Mouse (Mus musculus): ENCODE results near the gene Phf21a.
A peak's percentile ranks its signal among the peaks of the same experiment; 100 is the strongest.
"Not testable (repeated sequence)": the region's sequence is repeated elsewhere in the genome, so short reads cannot be mapped to it uniquely, and the experiment has no call there.

Gene Phf21a

DNA sequence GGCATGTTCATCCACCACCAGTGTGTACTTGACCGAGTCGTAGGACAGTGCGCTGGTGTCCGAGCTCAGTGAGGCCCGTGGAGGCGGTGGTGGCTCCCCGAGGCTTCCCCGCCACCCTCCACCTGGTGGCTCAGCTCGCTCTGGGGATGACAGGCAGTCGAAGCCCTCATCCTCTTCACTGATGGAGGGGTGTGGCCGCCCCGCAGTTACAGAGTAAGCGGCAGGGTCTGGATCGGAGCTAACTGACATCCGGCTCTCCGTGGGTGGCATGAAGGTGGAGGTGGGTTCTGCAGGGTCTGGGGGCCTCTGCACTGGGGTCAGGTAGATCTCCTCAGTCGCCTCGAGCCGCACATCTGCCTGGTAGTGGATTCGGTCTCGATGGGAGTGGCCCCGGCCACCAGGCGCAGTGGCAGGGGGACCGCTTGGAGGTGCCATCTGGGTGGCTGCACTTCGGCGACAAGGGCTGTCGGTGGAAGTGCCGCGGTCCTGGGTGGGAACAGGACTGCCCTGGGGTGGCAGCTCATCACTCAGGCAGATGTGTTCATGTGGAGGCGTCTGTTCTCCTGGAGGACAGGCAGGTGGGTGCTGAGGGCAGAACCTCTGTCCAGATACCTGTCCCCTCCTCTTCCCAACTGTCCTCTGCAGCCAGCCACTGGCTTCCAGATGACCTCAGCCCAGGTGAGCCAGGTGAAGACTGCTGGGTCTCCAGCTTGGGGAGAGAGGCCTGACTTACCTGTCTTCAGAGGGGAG is 294.1 kb downstream of the Phf21a start:
- DNase-seq: no peak

DNA sequence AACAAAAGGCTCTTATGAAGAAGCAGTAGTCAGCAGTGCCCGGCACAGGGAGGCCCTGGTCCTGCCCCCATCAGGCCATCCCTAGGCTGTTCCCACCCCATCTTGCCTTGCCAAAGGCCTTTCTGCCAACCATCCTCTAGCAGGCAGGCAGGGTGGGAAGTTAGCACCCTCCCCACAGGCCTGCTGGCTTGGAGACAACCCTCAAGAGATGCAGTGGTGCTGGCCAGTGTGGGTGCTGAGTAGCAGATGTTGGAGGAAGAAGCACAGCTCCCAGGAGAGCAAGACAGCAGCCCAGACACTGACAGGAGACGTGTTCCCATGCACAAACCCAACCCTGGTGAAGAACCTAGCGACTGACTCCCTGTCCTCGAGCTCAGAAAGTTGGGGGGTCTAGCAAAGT is 294.7 kb downstream of the Phf21a start:
- no peak for DNase-seq

DNA sequence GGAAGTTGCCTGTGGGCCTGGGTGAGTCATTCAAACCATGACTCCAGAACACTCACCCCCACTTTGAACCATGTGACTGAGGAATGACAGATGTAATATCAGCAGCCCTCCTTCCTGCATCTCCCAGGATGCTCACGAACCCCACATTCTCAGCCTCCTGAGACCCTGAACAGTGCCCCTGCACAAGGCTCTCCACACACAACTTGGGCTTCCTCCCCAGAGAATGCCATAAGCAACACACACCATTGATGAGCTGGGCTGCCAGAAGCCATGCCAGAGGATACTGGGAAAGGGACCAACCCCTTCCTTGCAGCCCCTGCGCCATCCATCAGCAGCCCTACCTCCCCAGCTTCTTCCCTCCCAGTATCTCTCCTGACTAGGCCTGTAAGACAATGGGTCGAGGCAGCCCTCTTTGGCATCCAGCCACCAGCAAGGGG is 295.2 kb downstream of the Phf21a start:
- DNase-seq: no peak

DNA sequence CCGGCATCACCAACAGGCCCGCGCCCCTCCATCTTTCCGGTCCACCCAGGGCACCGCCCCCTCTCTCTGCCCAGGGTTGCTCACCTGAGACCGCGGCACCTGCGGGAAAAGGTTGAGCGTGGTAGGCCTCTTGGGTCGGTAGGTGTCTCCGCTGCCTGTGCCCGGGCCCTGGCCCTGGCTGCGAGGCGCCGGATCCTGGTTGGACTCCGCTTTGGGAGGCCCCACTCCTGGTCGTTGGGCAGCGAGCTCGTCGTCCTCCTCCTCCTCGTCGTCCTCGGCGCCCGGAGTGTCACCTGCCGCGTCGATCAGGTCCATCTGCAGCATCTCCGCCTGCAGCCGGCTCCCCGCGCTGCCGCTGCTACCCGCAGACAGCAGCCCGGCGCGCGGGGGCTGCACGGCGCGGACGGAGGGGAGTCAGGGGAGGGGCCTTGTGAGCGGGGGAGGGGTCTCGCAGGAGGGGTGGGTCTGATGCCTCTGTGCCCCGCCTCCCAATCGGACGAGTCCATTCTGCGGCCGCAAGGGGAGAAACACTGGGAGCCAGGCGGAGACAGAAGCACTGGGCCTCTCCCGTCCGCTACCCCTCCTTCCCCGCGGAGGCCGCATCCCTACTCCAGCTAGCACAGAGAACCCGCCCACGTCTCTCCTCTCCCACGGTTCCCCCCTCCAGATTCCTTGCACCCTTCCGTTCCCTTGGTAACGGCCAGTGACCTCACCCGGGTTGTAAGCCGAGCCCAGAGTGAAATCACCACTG is 296.1 kb downstream of the Phf21a start:
- DNase-seq: peak; percentile 32 to 34

GRCm38 (mm10) chr2:92389645-92390044 is 296.7 kb downstream of the Phf21a start:
- DNase-seq: no peak

GRCm38 (mm10) chr2:92390206-92390930 is 297.5 kb downstream of the Phf21a start:
- no peak for DNase-seq

GRCm38 (mm10) chr2:92391116-92391515 is 298.2 kb downstream of the Phf21a start:
- DNase-seq: no peak

DNA sequence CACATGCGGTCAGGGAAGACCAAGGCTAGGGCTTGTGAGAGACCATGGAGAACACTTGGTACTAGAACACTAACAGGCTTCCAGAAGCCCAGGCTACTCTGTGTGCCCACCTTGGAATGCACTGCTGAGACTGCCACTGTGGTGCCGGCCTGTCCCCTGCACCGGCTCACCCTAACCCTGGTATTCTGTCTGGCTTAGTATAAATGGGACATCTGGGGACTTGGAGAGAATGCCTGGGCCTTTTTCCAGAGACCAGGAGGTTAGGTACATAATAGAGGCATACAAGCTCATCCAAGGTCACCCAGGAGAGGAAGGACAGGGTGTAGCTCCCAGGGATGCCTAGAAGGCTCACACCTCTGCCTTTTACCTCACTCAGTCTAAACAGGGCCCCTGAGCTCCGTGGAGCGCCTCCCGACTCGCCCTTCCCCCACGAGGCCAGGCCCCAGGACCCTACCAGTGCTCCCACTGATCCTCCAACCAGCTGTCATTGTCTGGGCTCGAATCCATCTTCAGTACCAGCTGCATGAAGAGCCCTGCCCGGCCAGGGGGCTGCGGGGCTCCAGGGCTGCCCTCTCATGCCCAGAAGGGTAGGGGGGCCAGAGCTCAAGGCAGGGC is 298.9 kb downstream of the Phf21a start:
- DNase-seq: no peak

DNA sequence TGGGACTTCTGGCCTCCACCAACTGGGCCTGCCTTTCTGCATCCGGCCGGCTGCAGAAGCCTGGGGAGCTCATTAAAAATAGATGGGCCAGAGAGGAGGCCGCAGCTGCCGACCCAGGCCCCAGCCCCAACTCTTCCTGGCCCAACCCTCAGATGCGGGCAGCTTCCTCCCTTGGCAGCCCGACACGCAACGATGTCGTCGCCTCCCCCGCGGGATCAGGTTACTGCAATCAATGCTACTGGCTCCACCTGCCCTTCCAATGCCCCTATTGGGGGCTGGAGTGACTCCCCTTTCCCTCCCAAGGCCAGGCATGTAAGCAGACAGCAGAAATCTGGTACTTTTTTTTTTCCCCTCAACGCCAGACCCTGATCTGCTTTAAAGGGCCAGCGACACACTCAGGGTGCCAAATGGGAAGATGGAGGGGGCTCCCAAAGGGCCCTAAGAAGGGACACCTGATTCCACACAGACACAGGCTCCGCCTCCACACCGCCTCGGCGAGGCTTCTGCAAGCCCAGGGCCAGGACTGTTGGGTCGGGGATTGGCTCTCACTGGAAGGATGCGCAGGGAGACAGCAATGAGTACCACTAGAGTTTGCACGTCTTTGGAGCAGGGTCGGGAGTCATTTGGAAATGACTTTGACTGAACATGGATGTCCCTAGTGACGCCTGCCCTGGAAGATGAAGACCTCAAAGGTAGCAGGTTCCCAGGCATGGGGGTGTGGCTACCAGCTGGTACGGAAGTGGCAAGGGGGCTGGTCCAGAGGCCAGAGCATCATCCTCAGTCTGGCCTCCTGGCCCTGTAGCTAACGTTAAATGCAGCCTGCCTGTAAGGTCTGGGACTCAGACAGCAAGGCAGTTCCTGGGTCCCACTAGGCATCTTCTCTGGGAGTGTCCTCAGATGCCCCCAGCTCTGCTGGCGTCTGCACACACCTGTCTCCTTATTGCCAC is 299.7 kb downstream of the Phf21a start:
- no peak for DNase-seq

GRCm38 (mm10) chr2:92395535-92395934 is 302.6 kb downstream of the Phf21a start:
- no peak for DNase-seq

- no peak for DNase-seq
Measured at GRCm38 (mm10) chr2:92397436-92397835, 304.5 kb downstream of the Phf21a start.

- not testable (repeated sequence) for DNase-seq
Measured at GRCm38 (mm10) chr2:92399877-92400276, 307.0 kb downstream of the Phf21a start.

DNA sequence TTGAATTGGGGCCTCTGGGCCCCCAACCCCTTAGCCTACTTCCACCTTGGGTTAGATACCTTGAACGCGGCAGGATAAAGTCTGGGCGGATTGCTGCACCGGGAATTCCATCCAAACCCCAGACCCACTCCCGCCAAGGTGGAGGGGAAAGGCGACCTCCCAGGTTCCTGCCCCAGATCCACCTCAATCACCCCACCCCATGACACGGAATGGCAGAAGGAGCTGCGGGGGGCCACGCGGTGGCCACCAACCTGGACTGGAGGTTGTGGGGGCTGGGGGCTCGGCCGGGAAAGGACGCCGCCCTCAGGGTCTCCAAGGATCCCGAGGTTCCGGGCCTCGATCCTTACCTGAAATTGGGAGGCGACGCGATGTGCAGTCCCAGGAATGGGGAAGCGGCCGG is 307.8 kb downstream of the Phf21a start:
- no peak for DNase-seq

DNA sequence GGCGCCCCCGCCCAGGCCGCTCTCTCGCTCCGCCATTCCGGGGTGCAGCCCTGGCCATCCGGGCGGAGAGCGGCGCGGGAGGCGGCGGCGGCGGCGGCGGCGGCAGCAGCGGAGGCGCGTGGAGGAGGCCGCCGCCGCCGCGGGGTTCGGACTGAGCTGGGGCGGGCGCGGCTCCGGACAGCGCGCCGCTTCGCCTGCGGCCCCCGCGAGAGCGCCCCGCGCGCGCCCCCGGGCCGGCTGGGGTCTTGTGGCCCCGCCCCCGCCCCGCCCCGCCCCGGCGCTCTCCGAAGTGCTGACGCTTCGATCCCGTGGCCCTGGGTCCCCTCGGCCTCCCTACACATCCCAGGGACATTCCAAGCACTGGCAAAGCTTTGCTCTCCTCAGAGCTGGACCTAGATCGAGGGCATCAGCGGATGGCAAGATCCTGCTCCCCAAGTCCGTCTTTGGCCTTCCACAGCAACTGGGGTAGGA is 308.2 kb downstream of the Phf21a start, which contains the start of gene Mapk8ip1:
Gene Mapk8ip1, minus strand, starts transcription at position 173 of the 471 bp plus-strand sequence.
- no peak for DNase-seq

DNA sequence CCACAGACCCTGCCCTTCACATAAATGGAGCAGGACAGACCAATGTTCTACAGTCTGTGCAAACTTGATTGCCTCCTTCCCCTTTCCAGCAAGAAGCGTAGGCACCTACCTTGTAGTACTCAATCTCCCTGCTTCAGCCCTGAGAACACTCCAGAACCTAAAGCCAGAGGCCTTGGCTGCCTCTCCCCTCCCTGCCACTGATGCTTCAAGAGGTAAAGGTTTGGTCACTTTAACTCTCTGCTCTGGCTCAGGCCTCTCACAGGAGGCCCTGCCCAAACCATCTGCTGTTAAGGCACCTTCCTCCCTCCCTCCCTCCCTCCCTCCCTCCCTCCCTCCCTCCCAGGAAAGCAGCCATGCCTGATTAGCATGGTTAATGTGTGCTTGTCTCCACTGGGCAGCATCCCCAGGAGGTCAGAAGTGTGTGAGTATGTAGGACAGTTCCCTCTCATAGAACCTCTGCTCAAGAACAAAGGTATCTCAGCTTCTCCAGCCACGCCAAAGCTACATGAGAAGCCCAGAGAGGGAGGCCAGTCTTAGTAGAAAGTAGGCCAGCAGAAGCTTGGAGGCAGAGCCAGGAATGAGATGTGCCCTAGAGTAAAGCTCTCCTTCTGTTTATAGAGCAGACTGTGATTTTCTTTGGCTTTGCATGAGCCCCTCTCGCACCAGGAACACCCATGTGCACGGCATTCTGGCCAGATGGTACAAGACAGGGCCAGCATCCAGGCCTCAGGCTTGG is 309.8 kb downstream of the Phf21a start:
- no peak for DNase-seq

DNA sequence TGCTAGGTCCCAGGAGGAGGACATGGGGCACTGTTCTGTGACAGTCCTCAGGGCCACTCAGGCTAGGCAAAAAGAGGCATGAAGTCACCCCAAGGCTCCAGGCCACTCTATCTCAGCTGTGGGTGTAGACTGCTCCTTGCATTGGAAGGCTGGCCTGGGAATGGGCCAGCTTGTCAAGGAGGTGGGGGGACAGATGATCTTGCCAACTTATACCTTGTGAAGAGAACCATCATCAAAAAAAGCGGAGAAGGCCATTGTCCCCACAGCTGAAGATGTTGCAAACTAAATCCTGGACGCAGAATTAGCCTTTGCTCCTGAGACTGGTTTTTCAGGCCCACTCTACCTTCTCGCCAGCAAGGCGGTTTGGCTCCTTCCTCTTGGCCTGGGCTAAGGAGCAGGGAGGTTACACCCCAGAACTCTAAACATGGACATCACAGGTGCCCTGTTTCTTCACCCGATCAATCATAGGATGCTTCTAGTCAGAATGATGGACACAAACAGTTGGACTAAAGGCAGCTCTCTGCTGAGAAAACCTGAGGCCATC is 310.9 kb downstream of the Phf21a start:
- DNase-seq: no peak

DNA sequence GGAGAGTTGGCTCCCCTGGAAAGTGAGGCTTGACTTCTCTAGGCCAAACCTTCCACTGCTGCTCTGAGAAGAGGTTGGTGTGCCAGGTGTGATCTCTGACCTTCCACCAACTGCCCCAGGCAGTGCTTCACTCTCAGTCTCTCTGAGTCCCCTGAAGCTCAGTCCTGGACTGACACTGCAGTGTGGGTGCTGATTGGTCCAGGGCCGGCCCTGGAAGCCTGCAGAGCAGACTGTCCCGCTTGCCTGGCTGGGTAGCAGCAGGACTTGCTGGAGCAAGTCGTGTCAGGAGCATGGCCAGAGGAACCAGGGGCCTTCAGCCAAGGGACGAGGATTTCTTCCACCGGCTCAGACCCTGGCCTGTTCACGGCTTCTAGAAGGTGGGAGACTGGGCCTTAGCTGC is 311.8 kb downstream of the Phf21a start:
- no peak for DNase-seq

DNA sequence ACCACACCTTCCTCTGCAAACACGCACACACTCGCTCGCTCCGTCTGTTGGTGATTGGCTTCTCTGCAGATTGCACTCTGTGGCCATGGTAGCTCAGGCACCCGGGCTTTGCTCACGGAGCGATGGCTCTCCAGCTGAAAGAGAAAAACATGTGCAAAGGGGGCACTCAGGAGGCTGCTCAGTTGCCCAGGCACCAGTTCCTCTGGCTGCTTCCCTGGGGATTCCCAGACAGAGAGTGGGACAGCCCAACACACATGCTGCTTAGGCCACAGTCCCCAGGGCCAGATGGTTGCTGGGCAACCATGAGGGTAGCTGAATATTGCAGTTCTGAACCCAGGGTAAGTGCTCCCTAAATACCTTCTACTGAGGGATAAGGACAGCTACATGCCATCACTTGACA is 312.8 kb downstream of the Phf21a start:
- no peak for DNase-seq

GRCm38 (mm10) chr2:92408309-92409045 is 315.6 kb downstream of the Phf21a start:
- no peak for DNase-seq

- no peak for DNase-seq
Measured at GRCm38 (mm10) chr2:92411705-92412104, 318.8 kb downstream of the Phf21a start.

All from B cell, adult 2 months (primary cell).